Comparison of ENCODE assay signal across 8 mouse cellular contexts in the genomic region with DNA sequence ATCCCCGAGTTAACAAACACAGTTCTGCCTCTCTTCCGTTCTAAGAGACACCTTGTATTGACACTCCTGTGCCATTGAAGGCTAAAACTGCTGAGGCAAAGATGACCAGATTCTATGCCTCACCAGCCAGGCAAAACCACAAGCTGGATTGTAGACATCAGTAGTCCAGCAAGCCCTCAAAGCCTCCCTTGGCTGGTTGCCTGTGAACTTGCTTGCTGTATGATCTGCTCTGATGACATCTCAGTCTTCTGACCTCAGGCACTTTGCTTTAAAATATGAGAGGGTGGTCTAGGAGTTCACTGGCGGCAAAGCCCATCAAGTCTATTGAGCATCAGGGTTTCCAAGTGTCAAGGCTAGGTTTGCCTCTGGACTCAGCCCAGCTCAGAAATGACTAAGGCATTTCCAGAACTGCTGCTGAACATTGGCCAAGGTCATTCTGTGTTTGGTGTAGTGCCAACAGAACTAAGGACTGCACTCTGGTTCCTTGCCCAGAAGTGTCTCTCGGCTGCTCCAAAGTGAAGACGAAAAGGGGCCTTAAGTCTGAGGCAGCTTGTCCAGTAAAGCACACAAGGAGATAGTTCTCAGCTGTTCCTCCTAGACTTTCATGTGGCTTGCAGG.
DNase-seq lines count a peak whose midpoint lies in the region; ATAC-seq lines count a peak whose summit lies in the region.

No protein-coding gene starts in this region.

- ATAC-seq in megakaryocyte, adult 5-6 weeks (ENCODE audit: poor library complexity, severe bottlenecking) = no peak

- peak; percentile 28 for DNase-seq in right cerebral cortex, adult 18-20 months
- no peak for DNase-seq in right cerebral cortex, postnatal 14 days
- peak; percentile 73 for DNase-seq in fibroblast of lung, adult 2 months (ENCODE audit: low read depth)
- DNase-seq in kidney, adult 8-10 months = peak; percentile 87 to 89
- peak; percentile 68 for DNase-seq in ovary, postnatal 14 days (ENCODE audit: low spot score)
- DNase-seq in thymus, postnatal 4 days = no peak
- DNase-seq in cerebellum, postnatal 36 days = no peak

Comparison
In these comparisons a context has a peak if more than half of its experiments do, and no peak if none do; other contexts are left out.
1. DNase-seq: peak in right cerebral cortex, adult 18-20 months (single experiment), fibroblast of lung, adult 2 months (single experiment), kidney, adult 8-10 months (2 of 2) and ovary, postnatal 14 days (single experiment); none in right cerebral cortex, postnatal 14 days (single experiment), thymus, postnatal 4 days (single experiment) and cerebellum, postnatal 36 days (0 of 2).